44 mouse cellular contexts compared by ENCODE assay signal in the genomic region with DNA sequence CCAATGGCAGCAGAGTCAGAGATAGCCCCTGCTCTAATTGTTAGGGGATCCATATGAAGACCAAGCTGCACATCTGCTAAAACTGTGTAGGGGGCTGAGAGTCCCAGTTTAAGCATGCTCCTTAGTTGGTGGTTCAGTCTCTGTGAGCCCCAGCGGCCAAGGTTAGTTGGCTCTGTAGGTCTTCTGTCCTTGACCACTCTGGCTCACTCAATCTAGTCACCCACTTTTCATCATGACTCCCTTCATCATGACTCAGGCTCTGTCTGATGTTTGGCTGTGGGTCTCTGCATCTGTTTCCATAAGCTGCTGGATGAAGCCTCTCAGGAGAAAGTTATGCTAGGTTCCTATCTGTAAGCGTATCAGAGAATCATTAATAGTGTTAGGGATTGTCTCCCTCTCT. TPM values are rescaled to one million over a fixed set of nuclear protein-coding genes. Genes with fewer than 3 reads are reported as not detected.
"Had no signal": no experiment of that assay in that cellular context is flagged by ENCODE, and none has a peak within 500 bp of the region (broad histone marks: within the 10 kb centered on the region; RNA-seq: fewer than 3 reads in every experiment).

No protein-coding gene starts in this region.

- DNase-seq: gastrocnemius, postnatal 14 days; gastrocnemius, postnatal 36 days; heart, adult 11 months; heart, adult 2 months; heart, postnatal 14 days; heart, postnatal 36 days; kidney, adult 11 months; kidney, adult 2 months; kidney, adult 9 months; kidney, postnatal 14 days; kidney, postnatal 36 days; layer of hippocampus, adult 9-11 months; layer of hippocampus, postnatal 36 days; left cerebral cortex, postnatal 4 days had no signal

RNA-seq across cellular contexts. Expression of gene Olfr195, which starts 5.2 kb away (rescaled TPM):
- total RNA-seq: gastrocnemius, adult 18-20 months; gastrocnemius, adult 8-10 months; gastrocnemius, postnatal 14 days; gastrocnemius, postnatal 36 days; heart, adult 2 months; heart, postnatal 14 days; heart, postnatal 36 days; hematopoietic stem cell, adult 5-6 weeks; hindbrain, postnatal 0 days; layer of hippocampus, adult 18-20 months; layer of hippocampus, adult 8-10 months; layer of hippocampus, postnatal 14 days; layer of hippocampus, postnatal 36 days; left cerebral cortex, adult 18-20 months; left cerebral cortex, adult 8-10 months; left cerebral cortex, postnatal 10 days; left cerebral cortex, postnatal 25 days; left cerebral cortex, postnatal 4 days; liver, adult 2 months had no signal
- polyA plus RNA-seq: gonadal fat pad, adult 2 months; heart, adult 2 months; heart, embryonic 11.5 days; heart, embryonic 13.5 days; heart, embryonic 15.5 days; heart, postnatal 0 days; hindbrain, embryonic 11.5 days; hindbrain, embryonic 13.5 days; hindbrain, embryonic 15.5 days; hindbrain, postnatal 0 days; intestine, embryonic 14.5 days; intestine, embryonic 16.5 days; kidney, adult 2 months; large intestine, adult 2 months; limb, embryonic 11.5 days; limb, embryonic 13.5 days; limb, embryonic 15.5 days; liver, adult 2 months; liver, embryonic 12.5 days; liver, embryonic 14.5 days had no signal

RNA-seq across cellular contexts. Expression of gene Olfr196, which starts 18.3 kb away (rescaled TPM):
- total RNA-seq: gastrocnemius, adult 18-20 months; gastrocnemius, adult 8-10 months; gastrocnemius, postnatal 14 days; gastrocnemius, postnatal 36 days; heart, adult 2 months; heart, postnatal 14 days; heart, postnatal 36 days; hematopoietic stem cell, adult 5-6 weeks; hindbrain, postnatal 0 days; layer of hippocampus, adult 18-20 months; layer of hippocampus, adult 8-10 months; layer of hippocampus, postnatal 14 days; layer of hippocampus, postnatal 36 days; left cerebral cortex, adult 18-20 months; left cerebral cortex, adult 8-10 months; left cerebral cortex, postnatal 10 days; left cerebral cortex, postnatal 25 days; left cerebral cortex, postnatal 4 days; liver, adult 2 months had no signal
- polyA plus RNA-seq: gonadal fat pad, adult 2 months; heart, adult 2 months; heart, embryonic 11.5 days; heart, embryonic 13.5 days; heart, embryonic 15.5 days; heart, postnatal 0 days; hindbrain, embryonic 11.5 days; hindbrain, embryonic 13.5 days; hindbrain, embryonic 15.5 days; hindbrain, postnatal 0 days; intestine, embryonic 14.5 days; intestine, embryonic 16.5 days; kidney, adult 2 months; kidney, embryonic 15.5 days; kidney, postnatal 0 days; large intestine, adult 2 months; limb, embryonic 11.5 days; limb, embryonic 13.5 days; limb, embryonic 15.5 days; liver, adult 2 months; liver, embryonic 12.5 days; liver, embryonic 14.5 days had no signal

RNA-seq across cellular contexts. Expression of gene Olfr194, which starts 31.1 kb away (rescaled TPM):
- total RNA-seq: gastrocnemius, adult 18-20 months; gastrocnemius, adult 8-10 months; gastrocnemius, postnatal 14 days; gastrocnemius, postnatal 36 days; heart, adult 2 months; heart, postnatal 14 days; heart, postnatal 36 days; hematopoietic stem cell, adult 5-6 weeks; hindbrain, postnatal 0 days; layer of hippocampus, adult 18-20 months; layer of hippocampus, adult 8-10 months; layer of hippocampus, postnatal 14 days; layer of hippocampus, postnatal 36 days; left cerebral cortex, adult 18-20 months; left cerebral cortex, adult 8-10 months; left cerebral cortex, postnatal 10 days; left cerebral cortex, postnatal 25 days; left cerebral cortex, postnatal 4 days; liver, adult 2 months had no signal
- polyA plus RNA-seq: gonadal fat pad, adult 2 months; heart, adult 2 months; heart, embryonic 11.5 days; heart, embryonic 13.5 days; heart, embryonic 15.5 days; heart, postnatal 0 days; hindbrain, embryonic 11.5 days; hindbrain, embryonic 13.5 days; hindbrain, embryonic 15.5 days; hindbrain, postnatal 0 days; intestine, embryonic 14.5 days; intestine, embryonic 16.5 days; kidney, adult 2 months; kidney, embryonic 15.5 days; kidney, postnatal 0 days; large intestine, adult 2 months; limb, embryonic 11.5 days; limb, embryonic 13.5 days; limb, embryonic 15.5 days; liver, adult 2 months; liver, embryonic 12.5 days; liver, embryonic 14.5 days had no signal

RNA-seq across cellular contexts. Expression of gene Olfr193, which starts 40.3 kb away (rescaled TPM):
- total RNA-seq: gastrocnemius, adult 18-20 months; gastrocnemius, adult 8-10 months; gastrocnemius, postnatal 14 days; gastrocnemius, postnatal 36 days; heart, adult 2 months; heart, postnatal 14 days; heart, postnatal 36 days; hematopoietic stem cell, adult 5-6 weeks; hindbrain, postnatal 0 days; layer of hippocampus, adult 18-20 months; layer of hippocampus, adult 8-10 months; layer of hippocampus, postnatal 14 days; layer of hippocampus, postnatal 36 days; left cerebral cortex, adult 18-20 months; left cerebral cortex, adult 8-10 months; left cerebral cortex, postnatal 10 days; left cerebral cortex, postnatal 25 days; left cerebral cortex, postnatal 4 days; liver, adult 2 months had no signal
- polyA plus RNA-seq: gonadal fat pad, adult 2 months; heart, adult 2 months; heart, embryonic 11.5 days; heart, embryonic 13.5 days; heart, embryonic 15.5 days; heart, postnatal 0 days; hindbrain, embryonic 11.5 days; hindbrain, embryonic 13.5 days; hindbrain, embryonic 15.5 days; hindbrain, postnatal 0 days; intestine, embryonic 14.5 days; intestine, embryonic 16.5 days; kidney, adult 2 months; kidney, embryonic 15.5 days; kidney, postnatal 0 days; large intestine, adult 2 months; limb, embryonic 11.5 days; limb, embryonic 13.5 days; limb, embryonic 15.5 days; liver, adult 2 months; liver, embryonic 12.5 days; liver, embryonic 14.5 days had no signal

RNA-seq across cellular contexts. Expression of gene Olfr198, which starts 51.3 kb away (rescaled TPM):
- total RNA-seq: gastrocnemius, adult 18-20 months; gastrocnemius, adult 8-10 months; gastrocnemius, postnatal 14 days; gastrocnemius, postnatal 36 days; heart, adult 2 months; heart, postnatal 14 days; heart, postnatal 36 days; hematopoietic stem cell, adult 5-6 weeks; hindbrain, postnatal 0 days; layer of hippocampus, adult 18-20 months; layer of hippocampus, adult 8-10 months; layer of hippocampus, postnatal 14 days; layer of hippocampus, postnatal 36 days; left cerebral cortex, adult 18-20 months; left cerebral cortex, adult 8-10 months; left cerebral cortex, postnatal 10 days; left cerebral cortex, postnatal 25 days; left cerebral cortex, postnatal 4 days; liver, adult 2 months had no signal
- polyA plus RNA-seq: gonadal fat pad, adult 2 months; heart, adult 2 months; heart, embryonic 11.5 days; heart, embryonic 13.5 days; heart, embryonic 15.5 days; heart, postnatal 0 days; hindbrain, embryonic 11.5 days; hindbrain, embryonic 13.5 days; hindbrain, embryonic 15.5 days; hindbrain, postnatal 0 days; intestine, embryonic 14.5 days; intestine, embryonic 16.5 days; kidney, adult 2 months; kidney, embryonic 15.5 days; kidney, postnatal 0 days; large intestine, adult 2 months; limb, embryonic 11.5 days; limb, embryonic 13.5 days; limb, embryonic 15.5 days; liver, adult 2 months; liver, embryonic 12.5 days; liver, embryonic 14.5 days had no signal
